Mouse (Mus musculus) heart, adult 2 months (tissue): ENCODE measurements around the gene Lypd6.

ENCODE experiments used
- CTCF ChIP-seq: fragments of 200-600 bp; IDR thresholded peaks from 2 replicates; pipeline ENCODE4 v1.8.1; 2022; ENCODE audit warnings: antibody characterized with exemption, mild to moderate bottlenecking, moderate library complexity
- EP300 ChIP-seq: fragments of 200-500 bp; IDR thresholded peaks from 2 replicates; pipeline ENCODE4 v1.6.1; 2011; ENCODE audit warnings: low read depth, low read length, control low read depth; ENCODE audit not compliant: insufficient read depth
- POLR2A ChIP-seq: fragments of 200-500 bp; IDR thresholded peaks from 2 replicates; pipeline ENCODE4 v1.6.1; 2011; ENCODE audit warnings: mild to moderate bottlenecking, low read depth, low read length, control low read depth; ENCODE audit not compliant: insufficient read depth

DNA sequence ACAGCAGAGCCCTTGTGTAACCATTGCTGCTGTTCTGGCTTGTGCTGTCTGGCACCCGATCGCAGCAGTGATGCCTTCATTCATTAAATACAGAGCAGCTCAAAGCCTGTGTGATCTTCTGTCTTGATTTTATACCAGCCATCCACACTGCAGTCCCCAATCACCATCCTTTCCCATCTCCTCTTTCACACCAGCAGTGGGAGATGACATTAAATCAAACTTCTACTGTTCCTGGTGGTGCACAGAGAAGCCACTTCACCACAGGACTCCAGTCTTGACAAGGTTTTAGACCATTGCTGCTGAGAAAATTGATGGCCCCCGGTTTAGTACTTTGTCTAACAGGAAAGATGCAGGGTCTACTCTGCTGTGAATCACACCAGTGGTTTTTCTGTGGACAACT lies 44.9 kb downstream of the Lypd6 start:
- TF ChIP-seq POLR2A: no peak
- no peak for TF ChIP-seq CTCF
- no peak for TF ChIP-seq EP300
